Mouse (Mus musculus): Measurements from ENCODE around the gene Cdk5r2.

GRCm38 (mm10) chr1:74824518-74825302 is 30.0 kb upstream of the Cdk5r2 start:
- TF ChIP-seq CTCF (IDR thresholded peaks at IDR 0.05; ENCODE audit: low read depth, low read length) = no peak
- TF ChIP-seq POLR2A (IDR thresholded peaks at IDR 0.05; ENCODE audit: insufficient read depth, low read length) = no peak
